Comparison of ENCODE assay signal across 15 mouse cellular contexts in genomic region chr6:143831246-143831645, GRCm38 (mm10).
"Had no signal": no experiment of that assay in that cellular context is flagged by ENCODE, and none has a peak within 500 bp of the region (broad histone marks: within the 10 kb centered on the region; RNA-seq: fewer than 3 reads in every experiment).

No protein-coding gene starts in this region.

- H3K27ac ChIP-seq: neural tube, embryonic 15.5 days; stomach, embryonic 15.5 days; stomach, postnatal 0 days had no signal

- H3K4me1 ChIP-seq: neural tube, embryonic 15.5 days; stomach, embryonic 15.5 days had no signal

- H3K27me3 ChIP-seq: neural tube, embryonic 15.5 days; stomach, embryonic 15.5 days had no signal

- H3K9me3 ChIP-seq: neural tube, embryonic 15.5 days; stomach, embryonic 15.5 days had no signal

- H3K4me3 ChIP-seq: neural tube, embryonic 15.5 days; stomach, embryonic 15.5 days had no signal

- DNase-seq: retina, postnatal 1 day; right cerebral cortex, adult 18-20 months; right cerebral cortex, postnatal 14 days; right cerebral cortex, postnatal 25 days; right cerebral cortex, postnatal 4 days; spleen, adult 18-20 months; thymus, adult 18-20 months; thymus, adult 2 months; thymus, postnatal 14 days; thymus, postnatal 25 days; thymus, postnatal 36 days; thymus, postnatal 4 days had no signal

- H3K9ac ChIP-seq: neural tube, embryonic 15.5 days; stomach, embryonic 15.5 days had no signal

- H3K36me3 ChIP-seq: stomach, embryonic 15.5 days had no signal

- H3K4me2 ChIP-seq: neural tube, embryonic 15.5 days; stomach, embryonic 15.5 days had no signal
